Comparison of ENCODE assay signal across 30 mouse cellular contexts in the genomic region with DNA sequence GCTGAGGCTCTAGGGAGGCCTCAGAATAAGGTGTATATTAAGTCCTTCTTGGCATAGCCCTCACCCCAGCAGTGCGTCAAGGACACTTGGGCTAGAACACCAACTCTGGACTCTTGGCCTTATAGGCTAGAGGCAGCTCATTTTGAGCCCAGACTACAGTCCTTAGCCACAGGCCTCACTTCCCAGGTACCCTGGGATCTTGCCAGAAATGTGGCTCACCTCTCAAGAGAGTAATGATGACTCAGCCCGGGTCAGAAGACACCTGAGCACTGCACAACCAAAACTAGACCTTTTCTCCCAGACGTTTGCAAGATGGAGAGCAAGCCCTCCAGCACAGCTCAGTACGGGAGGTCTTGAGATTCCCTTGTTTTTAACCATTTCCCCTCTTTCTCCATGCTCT. TPM values are rescaled to one million over a fixed set of nuclear protein-coding genes. Genes with fewer than 3 reads are reported as not detected.
A peak's percentile ranks its signal among the peaks of the same experiment; 100 is the strongest.
DNase-seq lines count a peak whose midpoint lies in the region; ATAC-seq lines count a peak whose summit lies in the region.
"Had no signal": no experiment of that assay in that cellular context is flagged by ENCODE, and none has a peak within 500 bp of the region (broad histone marks: within the 10 kb centered on the region; RNA-seq: fewer than 3 reads in every experiment).

No protein-coding gene starts in this region.

- no peak overlapping the region for H3K4me3 ChIP-seq in limb, embryonic 15.5 days
- no peak overlapping the region for H3K4me3 ChIP-seq in limb, embryonic 10.5 days
- H3K4me3 ChIP-seq: embryonic facial prominence, embryonic 10.5 days; embryonic facial prominence, embryonic 15.5 days; forebrain, embryonic 13.5 days; heart, embryonic 12.5 days; hindbrain, embryonic 13.5 days; kidney, embryonic 15.5 days; layer of hippocampus, adult 2 months; liver, embryonic 15.5 days; midbrain, embryonic 12.5 days; myocyte; neural tube, embryonic 13.5 days had no signal

- H3K9me3 ChIP-seq in limb, embryonic 15.5 days = no peaks in the 10 kb centered on the region
- H3K9me3 ChIP-seq in limb, embryonic 10.5 days (replicated peaks) = no peaks in the 10 kb centered on the region
- H3K9me3 ChIP-seq: embryonic facial prominence, embryonic 10.5 days; embryonic facial prominence, embryonic 15.5 days; forebrain, embryonic 13.5 days; heart, embryonic 12.5 days; hindbrain, embryonic 13.5 days; kidney, embryonic 15.5 days; liver, embryonic 15.5 days; midbrain, embryonic 12.5 days; neural tube, embryonic 13.5 days had no signal

- no peaks in the 10 kb centered on the region for H3K27me3 ChIP-seq in limb, embryonic 15.5 days
- no peaks in the 10 kb centered on the region for H3K27me3 ChIP-seq in limb, embryonic 10.5 days (ENCODE audit: low read depth, poor library complexity, severe bottlenecking)
- H3K27me3 ChIP-seq: embryonic facial prominence, embryonic 15.5 days; forebrain, embryonic 13.5 days; heart, embryonic 12.5 days; hindbrain, embryonic 13.5 days; kidney, embryonic 15.5 days; midbrain, embryonic 12.5 days; neural tube, embryonic 13.5 days had no signal

- DNase-seq in limb, embryonic 10.5 days (ENCODE audit: low spot score) = no peak
- peak; percentile 39 to 49 for DNase-seq in cerebellum, adult 18-20 months
- peak; percentile 36 for DNase-seq in cerebellum, adult 9-10 months
- DNase-seq in natural killer cell, adult 2 months (ENCODE audit: low spot score in 2 of 2) = no peak
- DNase-seq in adipocyte (ENCODE audit: low spot score) = no peak
- DNase-seq: adrenal gland, adult 2 months; adrenal gland, postnatal 36 days; B cell, adult 2 months; gastrocnemius, postnatal 25 days; heart, adult 18-20 months; heart, postnatal 4 days; layer of hippocampus, postnatal 36 days; lung, embryonic 14.5 days; lung, postnatal 36 days; right cerebral cortex, postnatal 4 days; thymus, adult 2 months; thymus, postnatal 36 days had no signal

- no peaks in the 10 kb centered on the region for H3K4me1 ChIP-seq in limb, embryonic 15.5 days
- peaks cover 9% of the 10 kb centered on the region; the same call in 1 of the 2 replicates for H3K4me1 ChIP-seq in limb, embryonic 10.5 days
- H3K4me1 ChIP-seq: embryonic facial prominence, embryonic 15.5 days; forebrain, embryonic 13.5 days; heart, embryonic 12.5 days; hindbrain, embryonic 13.5 days; midbrain, embryonic 12.5 days; neural tube, embryonic 13.5 days had no signal

- H3K4me2 ChIP-seq in limb, embryonic 15.5 days = no peak overlapping the region
- H3K4me2 ChIP-seq: embryonic facial prominence, embryonic 15.5 days; forebrain, embryonic 13.5 days; heart, embryonic 12.5 days; hindbrain, embryonic 13.5 days; kidney, embryonic 15.5 days; liver, embryonic 15.5 days; lung, embryonic 14.5 days; midbrain, embryonic 12.5 days; neural tube, embryonic 13.5 days had no signal

- WGBS in limb, embryonic 15.5 days = 65% methylated on average over 4 of the region's 4 CpGs
- 92% methylated on average over 4 of the region's 4 CpGs for WGBS in limb, embryonic 10.5 days

- no peak overlapping the region for H3K9ac ChIP-seq in limb, embryonic 15.5 days
- H3K9ac ChIP-seq: embryonic facial prominence, embryonic 15.5 days; forebrain, embryonic 13.5 days; heart, embryonic 12.5 days; hindbrain, embryonic 13.5 days; kidney, embryonic 15.5 days; liver, embryonic 15.5 days; lung, embryonic 14.5 days; midbrain, embryonic 12.5 days; neural tube, embryonic 13.5 days had no signal

- ATAC-seq in limb, embryonic 15.5 days (ENCODE audit: insufficient number of reproducible peaks, low FRiP score, low TSS enrichment, low read depth) = peak; percentile 19; the same call in 1 of the 2 replicates
- ATAC-seq: forebrain, embryonic 13.5 days; intestine, embryonic 16.5 days had no signal

- no peak overlapping the region for H3K27ac ChIP-seq in limb, embryonic 15.5 days
- H3K27ac ChIP-seq in limb, embryonic 10.5 days = no peak overlapping the region
- H3K27ac ChIP-seq: embryonic facial prominence, embryonic 10.5 days; embryonic facial prominence, embryonic 15.5 days; forebrain, embryonic 13.5 days; hindbrain, embryonic 13.5 days; kidney, embryonic 15.5 days; layer of hippocampus, adult 2 months; liver, embryonic 15.5 days; midbrain, embryonic 12.5 days; neural tube, embryonic 13.5 days had no signal

- no peaks in the 10 kb centered on the region for H3K36me3 ChIP-seq in limb, embryonic 15.5 days
- H3K36me3 ChIP-seq in limb, embryonic 10.5 days = no peaks in the 10 kb centered on the region
- H3K36me3 ChIP-seq: embryonic facial prominence, embryonic 10.5 days; embryonic facial prominence, embryonic 15.5 days; heart, embryonic 12.5 days; hindbrain, embryonic 13.5 days; kidney, embryonic 15.5 days; liver, embryonic 15.5 days; midbrain, embryonic 12.5 days; neural tube, embryonic 13.5 days had no signal

RNA-seq across cellular contexts. Expression of gene Gadd45a, which starts 52.9 kb away (rescaled TPM):
- 13.7 and 15.9 TPM in 2 replicates for polyA plus RNA-seq in limb, embryonic 15.5 days (2015; fragmentation: Nextera tagmentation; extraction: Ambion mirVana)
- polyA plus RNA-seq in limb, embryonic 10.5 days (2016; fragmentation: Nextera tagmentation; extraction: Ambion mirVana) = 17.3 and 18.6 TPM in 2 replicates

Comparison
In these comparisons a context has a peak if more than half of its experiments do, and no peak if none do; other contexts are left out.
1. DNase-seq: peak in cerebellum, adult 18-20 months (2 of 2) and cerebellum, adult 9-10 months (single experiment); none in limb, embryonic 10.5 days (single experiment), natural killer cell, adult 2 months (0 of 2) and adipocyte (single experiment).